Mouse (Mus musculus): ENCODE data around the gene Lamtor5. TPM values are rescaled to one million over a fixed set of nuclear protein-coding genes. Genes with fewer than 3 reads are reported as not detected.
A peak's percentile ranks its signal among the peaks of the same experiment; 100 is the strongest.

Gene Lamtor5
- 10 to 100 TPM; 64.6 to 66.8 TPM for total RNA-seq (2021)

DNA sequence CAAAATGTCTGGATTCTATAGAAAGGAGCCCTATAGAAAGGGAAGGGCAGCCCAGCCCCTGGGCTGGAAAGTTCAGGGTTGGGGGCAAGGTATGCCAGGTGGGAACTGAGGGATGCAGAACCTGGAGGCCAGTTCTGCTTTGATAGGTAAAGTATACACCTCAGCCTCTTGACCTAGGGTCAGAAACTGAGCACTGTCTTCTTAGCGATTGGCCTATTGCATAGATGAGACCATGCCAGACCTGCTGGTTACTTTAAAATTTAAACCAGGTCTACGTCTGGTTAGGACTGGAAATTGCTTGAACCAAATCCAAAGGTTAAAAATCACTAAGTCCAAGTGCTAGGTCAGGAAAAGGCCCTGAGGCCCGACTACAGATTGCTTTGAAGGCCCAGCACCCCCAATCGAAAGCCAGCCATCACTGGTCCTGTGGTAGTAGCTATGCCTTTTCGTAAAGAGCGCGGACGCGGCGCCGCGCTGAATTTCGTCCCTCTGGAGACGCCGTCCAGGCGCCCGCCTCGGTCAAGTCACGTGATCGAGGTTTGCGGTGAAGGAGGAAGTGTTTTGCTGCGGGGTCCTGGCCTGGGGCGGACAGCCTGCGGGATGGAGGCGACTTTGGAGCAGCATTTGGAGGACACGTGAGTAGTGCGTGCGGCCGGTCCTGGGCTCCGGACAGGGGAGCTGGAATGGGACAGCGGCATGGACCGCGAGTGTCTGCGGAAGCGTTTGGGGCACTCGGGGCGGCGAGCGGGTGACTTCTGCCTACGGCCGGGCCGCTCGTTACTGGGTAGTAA lies at the start of gene Lamtor5:
Gene Lamtor5, plus strand, starts transcription at position 380 of the 791 bp plus-strand sequence.
- intact Hi-C loops (cut with DNase I) = loop anchor here (2.0 to 5.0 kb wide), 2 partner anchors 54 to 182 kb away; partner anchors contain the start of gene Rbm15
- peak; percentile 93 to 95 for DNase-seq (ENCODE audit: low spot score in 2 of 2)

DNA sequence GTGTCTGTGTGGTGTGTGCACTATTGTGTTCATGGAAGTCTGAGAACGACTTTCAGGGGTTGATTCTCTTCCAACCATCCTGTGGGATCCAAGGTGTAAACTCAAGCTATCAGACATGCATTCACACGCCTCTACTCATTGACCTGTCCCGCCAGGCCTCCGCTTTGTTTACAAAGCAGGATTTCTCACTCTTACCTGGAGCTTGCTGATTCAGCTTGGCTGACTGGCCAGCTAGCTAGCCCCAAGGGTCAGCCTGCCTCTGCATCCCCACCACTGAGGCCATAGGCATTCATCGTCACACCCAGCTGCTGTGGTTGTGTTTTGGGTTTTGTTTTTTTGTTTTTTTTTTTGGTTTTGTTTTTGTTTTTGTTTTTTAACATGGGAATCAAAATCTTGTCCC lies 49.4 kb upstream of the Lamtor5 start:
- DNase-seq (ENCODE audit: low spot score in 2 of 2) = no peak
- intact Hi-C loops (cut with DNase I) = no loop called here

DNA sequence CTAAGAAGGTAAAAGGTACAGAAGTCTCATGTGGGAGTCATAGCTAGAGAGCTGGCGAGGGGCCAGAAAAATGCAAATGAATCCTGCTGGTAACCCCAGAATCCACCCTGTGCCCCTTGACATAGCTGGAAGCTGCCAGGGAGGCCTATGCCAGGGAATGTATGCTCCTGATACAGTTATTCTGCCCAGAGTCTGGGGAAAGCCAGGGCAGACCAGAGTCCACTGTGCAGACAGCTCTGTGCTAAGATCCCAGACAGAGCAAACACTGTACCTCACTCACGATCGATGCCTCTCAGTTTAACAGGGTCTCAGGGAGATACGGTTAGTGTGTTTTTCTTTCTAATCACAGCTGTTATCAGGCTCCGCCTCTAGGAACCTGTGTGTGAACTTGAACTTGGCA lies 48.8 kb upstream of the Lamtor5 start:
- intact Hi-C loops (cut with DNase I) = loop anchor here (5.0 kb wide), 1 partner anchor 127 kb away; no protein-coding TSS in a partner anchor
- no peak for DNase-seq (ENCODE audit: low spot score in 2 of 2)

DNA sequence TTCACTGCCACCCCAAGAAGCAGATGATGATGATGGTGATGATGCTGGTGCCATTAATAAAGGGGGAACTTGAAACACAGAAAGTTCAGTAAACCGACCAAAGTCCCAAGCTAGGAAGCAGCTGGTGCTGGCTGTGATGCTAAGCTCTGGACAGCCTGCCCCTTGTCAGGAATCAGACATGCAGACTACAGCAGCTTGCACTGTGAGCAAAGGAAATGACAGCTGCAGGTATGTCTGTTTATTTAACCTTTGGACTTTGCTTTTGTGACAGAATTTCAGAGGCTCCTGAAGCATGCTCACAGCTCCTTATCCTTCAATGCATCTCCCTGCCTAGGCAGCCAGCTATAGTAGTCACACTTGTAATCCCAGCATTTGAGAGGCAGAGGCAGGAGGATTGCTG lies 48.1 kb upstream of the Lamtor5 start, which contains the start of gene A630076J17Rik:
Gene A630076J17Rik, plus strand, starts transcription at position 88 of the 400 bp plus-strand sequence.
- DNase-seq (ENCODE audit: low spot score in 2 of 2) = no peak
- intact Hi-C loops (cut with DNase I) = loop anchor here (5.0 kb wide), 1 partner anchor 127 kb away; no protein-coding TSS in a partner anchor

GRCm38 (mm10) chr3:107231202-107231601 lies 47.5 kb upstream of the Lamtor5 start:
- intact Hi-C loops (cut with DNase I) = loop anchor here (5.0 kb wide), 1 partner anchor 126 kb away; no protein-coding TSS in a partner anchor
- DNase-seq (ENCODE audit: low spot score in 2 of 2) = no peak

- DNase-seq (ENCODE audit: low spot score in 2 of 2) = peak; percentile 84 to 89
- intact Hi-C loops (cut with DNase I) = loop anchor here (1.0 to 5.0 kb wide), 4 partner anchors 27 to 229 kb away; no protein-coding TSS in a partner anchor
Measured at GRCm38 (mm10) chr3:107233351-107233813, 45.3 kb upstream of the Lamtor5 start.

GRCm38 (mm10) chr3:107233945-107234344 lies 44.7 kb upstream of the Lamtor5 start:
- DNase-seq (ENCODE audit: low spot score in 2 of 2) = no peak
- intact Hi-C loops (cut with DNase I) = loop anchor here (1.0 to 5.0 kb wide), 4 partner anchors 27 to 229 kb away; no protein-coding TSS in a partner anchor

DNA sequence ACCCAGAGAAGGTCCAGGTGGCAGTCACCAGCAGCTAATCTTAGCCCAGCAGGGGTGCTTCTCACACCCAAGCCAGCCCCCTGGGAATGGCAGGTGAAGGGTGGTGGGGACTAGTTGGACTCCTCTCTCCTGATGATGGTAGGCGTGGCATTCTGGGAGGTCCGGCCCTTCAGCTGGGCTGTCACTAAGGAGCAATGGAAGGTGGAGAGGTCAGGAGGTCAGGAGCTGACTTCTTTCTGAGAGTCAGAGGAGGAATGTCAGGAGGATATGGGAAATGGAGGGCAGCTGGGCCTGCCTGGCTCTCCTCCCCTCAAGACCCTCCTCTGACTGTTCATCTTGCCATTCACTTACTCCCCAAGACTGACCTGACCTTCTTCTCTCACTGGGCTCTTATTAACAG lies 40.6 kb upstream of the Lamtor5 start:
- intact Hi-C loops (cut with DNase I) = no loop called here
- DNase-seq (ENCODE audit: low spot score in 2 of 2) = no peak

DNA sequence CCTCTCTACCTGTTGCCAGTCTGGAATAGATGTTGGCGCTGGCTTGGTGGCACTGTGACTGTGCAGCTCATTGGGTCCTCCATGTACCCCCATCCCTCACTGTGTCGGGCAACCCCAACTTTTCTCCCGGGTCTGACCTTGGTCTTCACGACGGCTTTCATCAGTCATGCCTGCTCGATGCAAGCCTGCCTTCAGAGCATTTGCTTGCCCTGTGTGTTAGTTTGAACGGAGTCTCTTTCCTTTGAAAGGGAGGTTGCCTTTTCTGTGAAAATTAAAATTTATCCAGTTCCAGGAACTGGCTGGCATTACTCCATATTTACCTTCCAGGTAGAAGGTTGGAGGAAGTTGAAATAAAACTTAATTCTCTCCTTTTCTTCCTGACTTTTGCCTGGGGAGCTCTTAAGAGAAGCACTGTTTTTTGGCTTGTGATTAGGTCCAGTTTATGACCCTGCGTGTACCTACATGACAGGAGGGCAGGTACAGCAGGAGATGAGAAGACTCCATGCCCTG lies 40.1 kb upstream of the Lamtor5 start:
- DNase-seq (ENCODE audit: low spot score in 2 of 2) = no peak
- intact Hi-C loops (cut with DNase I) = no loop called here

GRCm38 (mm10) chr3:107239607-107240006 lies 39.1 kb upstream of the Lamtor5 start, which contains the start of gene Prok1:
Prok1 (minus strand) TSS chr3:107239707.
- intact Hi-C loops (cut with DNase I) = no loop called here
- no peak for DNase-seq (ENCODE audit: low spot score in 2 of 2)

DNA sequence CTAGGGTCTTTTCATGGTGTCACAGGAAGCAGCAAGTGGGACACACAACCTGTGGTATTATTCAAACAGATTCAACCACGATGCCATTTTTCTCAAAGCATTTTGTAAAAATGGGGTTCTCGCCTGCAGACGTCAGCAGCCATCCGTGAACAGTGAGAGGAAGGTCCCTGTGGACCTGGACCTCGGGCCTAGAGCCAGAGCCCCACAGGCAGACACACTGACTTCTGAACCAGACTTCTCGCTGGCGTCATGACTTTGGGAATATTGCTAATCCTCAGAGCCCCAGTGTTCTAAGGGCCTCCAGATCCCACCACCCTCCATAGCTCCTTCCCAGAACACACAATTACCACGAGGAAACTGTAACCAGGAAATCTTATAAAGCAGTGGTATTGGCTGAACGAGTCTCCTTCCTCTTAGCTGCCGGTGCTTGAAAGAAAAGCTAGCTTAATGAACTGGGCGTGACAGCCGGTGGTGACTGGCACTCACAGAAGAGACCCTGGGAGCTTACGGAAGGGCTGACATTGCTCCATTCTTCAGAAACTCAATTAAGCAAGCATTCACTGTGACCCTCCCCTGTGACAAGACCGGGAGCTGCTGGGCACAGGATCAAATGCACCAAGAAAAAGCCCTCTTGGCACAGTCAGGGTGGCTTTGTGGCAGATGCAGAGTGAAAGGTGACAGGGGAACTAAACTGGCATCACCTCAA lies 37.1 kb upstream of the Lamtor5 start:
- intact Hi-C loops (cut with DNase I) = no loop called here
- no peak for DNase-seq (ENCODE audit: low spot score in 2 of 2)

DNA sequence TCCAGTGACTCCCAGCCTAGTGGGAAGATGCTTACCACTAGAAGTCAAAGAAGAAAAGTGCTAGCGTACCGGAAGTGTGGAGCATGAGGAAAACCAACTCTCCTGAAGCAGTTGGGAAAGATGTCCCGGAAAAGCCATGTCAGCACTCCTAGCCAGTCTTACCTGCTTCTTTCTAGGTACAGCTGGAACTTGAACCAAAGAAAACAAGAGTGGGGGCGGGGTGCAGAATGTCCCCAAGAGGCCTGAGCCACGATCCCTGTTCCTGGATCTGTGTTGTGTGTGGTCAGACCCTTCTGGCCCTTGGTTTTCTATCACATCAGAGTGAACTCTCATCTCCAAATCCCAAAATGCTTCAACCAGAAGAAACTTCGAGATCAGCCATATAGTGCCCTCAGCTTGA lies 31.8 kb upstream of the Lamtor5 start:
- intact Hi-C loops (cut with DNase I) = no loop called here
- DNase-seq (ENCODE audit: low spot score in 2 of 2) = no peak

- intact Hi-C loops (cut with DNase I) = no loop called here
- no peak for DNase-seq (ENCODE audit: low spot score in 2 of 2)
Measured at GRCm38 (mm10) chr3:107249042-107249441, 29.6 kb upstream of the Lamtor5 start.

DNA sequence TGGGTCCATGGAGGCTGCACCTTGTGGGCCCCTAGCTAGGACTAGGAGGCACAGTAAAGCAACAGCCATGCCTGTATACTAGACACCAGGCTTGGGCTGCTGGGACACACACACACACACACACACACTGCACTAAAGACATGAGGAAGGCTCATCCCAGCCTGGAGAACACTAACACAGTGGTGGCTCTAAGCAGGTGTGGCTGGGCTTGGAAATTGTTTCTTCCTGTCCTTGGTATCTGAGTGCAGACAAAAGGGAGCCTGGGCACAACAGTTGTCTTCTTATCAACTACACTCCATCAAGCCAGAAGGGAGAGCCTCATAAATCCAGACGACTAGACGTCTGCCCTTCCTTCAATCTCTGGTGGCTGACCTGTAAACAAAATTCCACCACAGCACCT lies 28.3 kb upstream of the Lamtor5 start:
- intact Hi-C loops (cut with DNase I) = no loop called here
- DNase-seq (ENCODE audit: low spot score in 2 of 2) = no peak

GRCm38 (mm10) chr3:107252035-107252434 lies 26.6 kb upstream of the Lamtor5 start:
- intact Hi-C loops (cut with DNase I) = no loop called here
- DNase-seq (ENCODE audit: low spot score in 2 of 2) = no peak

- DNase-seq (ENCODE audit: low spot score in 2 of 2) = no peak
Measured at GRCm38 (mm10) chr3:107253925-107254324, 24.7 kb upstream of the Lamtor5 start.

DNA sequence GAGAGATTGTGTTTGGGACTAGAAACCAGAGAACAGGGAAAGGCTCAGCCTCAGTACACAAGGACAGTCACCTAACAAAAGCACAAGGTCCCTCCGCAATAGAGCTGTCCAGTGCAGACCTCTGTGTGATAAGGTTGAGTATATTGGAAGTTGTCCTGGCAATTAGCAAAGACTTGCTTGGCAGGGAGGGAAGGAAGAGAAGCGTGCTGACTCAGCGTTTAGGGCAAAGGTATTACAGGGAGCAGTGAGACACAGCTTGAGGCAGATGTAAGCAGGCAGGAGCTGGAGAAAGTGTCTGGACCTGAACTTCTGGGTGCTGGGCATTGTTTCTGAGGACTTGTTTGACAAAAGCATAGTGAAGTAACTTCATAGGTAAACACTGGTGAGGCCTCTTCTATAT lies 22.7 kb upstream of the Lamtor5 start:
- intact Hi-C loops (cut with DNase I) = no loop called here
- DNase-seq (ENCODE audit: low spot score in 2 of 2) = no peak

More at GRCm38 (mm10) chr3:107253925-107254324, 24.7 kb upstream of the Lamtor5 start:
- intact Hi-C loops (cut with DNase I) = no loop called here

DNA sequence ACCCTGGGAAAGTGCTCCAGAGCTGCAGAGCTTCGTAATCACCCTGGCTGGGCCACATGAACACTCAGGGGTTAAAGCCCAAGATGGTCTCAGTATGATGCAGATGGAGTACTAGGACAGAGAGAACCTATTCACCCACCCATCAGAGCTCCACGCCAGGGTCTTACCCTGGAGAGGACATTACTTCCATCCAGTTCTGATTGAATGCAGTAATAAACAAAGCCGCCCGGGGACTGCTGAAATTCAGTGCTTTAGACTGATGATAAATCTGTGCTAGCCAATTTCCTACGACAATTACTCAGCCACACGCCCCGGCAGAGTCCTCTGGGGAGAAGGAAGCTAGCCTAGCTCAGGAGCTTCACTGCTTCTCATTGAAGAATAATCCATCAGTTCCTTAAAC lies 21.9 kb upstream of the Lamtor5 start:
- intact Hi-C loops (cut with DNase I) = no loop called here
- no peak for DNase-seq (ENCODE audit: low spot score in 2 of 2)

DNA sequence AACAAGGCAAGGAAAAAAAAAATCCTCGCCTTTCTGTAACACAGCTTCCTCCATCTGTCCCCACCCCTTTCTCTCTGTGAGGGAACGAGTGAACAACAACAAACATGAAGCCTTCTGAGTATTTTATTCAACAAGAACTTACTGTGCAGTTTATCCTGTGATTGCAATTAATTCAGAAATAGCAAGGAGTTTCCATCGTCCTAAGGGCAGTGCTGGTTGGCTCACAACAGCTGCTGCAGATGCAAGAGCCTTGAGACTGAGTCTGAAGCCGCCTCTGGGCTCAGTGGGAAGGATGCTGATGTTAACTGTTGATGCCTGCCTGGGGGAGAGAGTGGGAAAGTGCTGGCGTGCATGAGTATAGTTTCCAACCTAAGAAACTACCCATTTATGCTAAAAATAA lies 20.7 kb upstream of the Lamtor5 start:
- DNase-seq (ENCODE audit: low spot score in 2 of 2) = peak in 1 of 2 experiments; percentile 10
- intact Hi-C loops (cut with DNase I) = no loop called here

Measured in left cerebral cortex, postnatal 36 days (tissue).